Mouse (Mus musculus) mature B cell (primary cell): Measurements from ENCODE around the gene Accs.

Source experiments
- in situ Hi-C: fragments of 300-500 bp; cut with MboI; formaldehyde crosslinking; loops from 2 replicates; pipeline ENCODE4 v1.14.3; 2019

Gene Accs

GRCm38 (mm10) chr2:93849505-93850089 lies at the start of gene Accs:
Accs (minus strand) TSS chr2:93849943.
- in situ Hi-C loops = loop anchor here (25.0 kb wide), 1 partner anchor 588 kb away; the partner anchor contains the start of gene Api5

- in situ Hi-C loops = no loop called here
Observed at GRCm38 (mm10) chr2:93891611-93892280, 42.0 kb upstream of the Accs start.

- in situ Hi-C loops = no loop called here
Observed at GRCm38 (mm10) chr2:93890143-93890542, 40.4 kb upstream of the Accs start.

GRCm38 (mm10) chr2:93889071-93889470 lies 39.3 kb upstream of the Accs start:
- in situ Hi-C loops = no loop called here

GRCm38 (mm10) chr2:93888366-93888765 lies 38.6 kb upstream of the Accs start:
- in situ Hi-C loops = no loop called here

- in situ Hi-C loops = no loop called here
Observed at GRCm38 (mm10) chr2:93887273-93887672, 37.5 kb upstream of the Accs start.

- in situ Hi-C loops = no loop called here
Observed at GRCm38 (mm10) chr2:93886013-93886794, 36.5 kb upstream of the Accs start.

- in situ Hi-C loops = no loop called here
Observed at GRCm38 (mm10) chr2:93883066-93883465, 33.3 kb upstream of the Accs start.

- in situ Hi-C loops = no loop called here
Observed at GRCm38 (mm10) chr2:93881640-93882367, 32.1 kb upstream of the Accs start.

GRCm38 (mm10) chr2:93880981-93881380 lies 31.2 kb upstream of the Accs start:
- in situ Hi-C loops = no loop called here

- in situ Hi-C loops = no loop called here
Observed at GRCm38 (mm10) chr2:93880450-93880849, 30.7 kb upstream of the Accs start.

- in situ Hi-C loops = no loop called here
Observed at GRCm38 (mm10) chr2:93877005-93877404, 27.3 kb upstream of the Accs start.

GRCm38 (mm10) chr2:93874606-93875005 lies 24.9 kb upstream of the Accs start:
- in situ Hi-C loops = no loop called here

- in situ Hi-C loops = no loop called here
Observed at GRCm38 (mm10) chr2:93874227-93874514, 24.4 kb upstream of the Accs start.

GRCm38 (mm10) chr2:93873449-93874226 lies 23.9 kb upstream of the Accs start:
- in situ Hi-C loops = no loop called here

- in situ Hi-C loops = no loop called here
Observed at GRCm38 (mm10) chr2:93872257-93872656, 22.5 kb upstream of the Accs start.

- in situ Hi-C loops = no loop called here
Observed at GRCm38 (mm10) chr2:93871411-93871925, 21.7 kb upstream of the Accs start.

- in situ Hi-C loops = no loop called here
Observed at GRCm38 (mm10) chr2:93870842-93871241, 21.1 kb upstream of the Accs start.

GRCm38 (mm10) chr2:93869107-93869600 lies 19.4 kb upstream of the Accs start, which contains the start of gene Accsl:
Accsl (minus strand) TSS chr2:93869157.
- in situ Hi-C loops = no loop called here

GRCm38 (mm10) chr2:93868566-93868965 lies 18.8 kb upstream of the Accs start:
- in situ Hi-C loops = no loop called here

- in situ Hi-C loops = no loop called here
Observed at GRCm38 (mm10) chr2:93863229-93863628, 13.5 kb upstream of the Accs start.
